Mouse (Mus musculus): ENCODE data around the gene Mapk7. TPM values are rescaled to one million over a fixed set of nuclear protein-coding genes. Genes with fewer than 3 reads are reported as not detected.

Gene Mapk7
- 10 to 100 TPM; 25.1 to 26.8 TPM for polyA plus RNA-seq (2017; shearing (Covaris generic))

DNA sequence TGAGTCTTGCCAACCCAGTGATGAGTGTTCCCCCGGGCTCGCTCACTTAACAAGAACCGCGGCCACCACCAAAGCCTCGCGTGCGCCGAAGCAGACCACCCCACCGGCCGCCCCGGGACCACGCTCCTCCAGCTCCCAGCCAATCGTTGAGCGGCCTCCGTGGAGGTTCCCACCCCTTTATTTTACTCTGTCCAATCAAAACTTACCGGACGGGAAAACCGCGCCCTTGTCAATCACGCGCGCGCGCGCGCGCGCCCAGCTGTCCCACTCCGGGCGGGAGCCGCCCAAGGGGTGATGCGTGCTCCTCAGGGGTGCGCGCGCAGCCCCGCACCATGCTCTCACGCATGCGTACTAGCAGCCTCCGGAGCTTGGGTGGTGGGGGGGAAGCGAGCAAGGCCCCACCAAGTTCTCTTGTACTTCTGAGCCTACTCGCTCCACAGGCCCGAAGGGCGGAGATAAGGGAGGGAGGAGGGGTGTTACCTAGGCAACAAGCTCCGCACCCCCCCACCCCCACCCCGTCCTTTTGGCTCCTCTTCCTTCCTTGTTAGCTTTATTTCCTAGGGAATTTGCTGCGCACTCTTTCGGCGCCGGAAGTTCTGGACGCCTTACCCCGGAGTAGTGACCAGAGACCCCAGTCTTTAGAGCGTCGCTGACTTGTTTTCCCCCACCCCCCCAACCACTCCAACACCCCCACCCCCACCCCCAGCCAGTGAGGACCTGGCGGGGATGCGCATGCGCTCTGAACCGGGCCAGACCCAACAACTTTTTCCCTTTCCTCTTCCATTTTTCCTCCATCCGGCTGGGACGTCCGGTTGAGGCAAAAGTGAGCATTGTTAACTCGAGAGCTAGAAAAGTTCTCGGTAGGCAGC, at the start of gene Mapk7:
Gene Mapk7, minus strand, starts transcription at position 278 of the 869 bp plus-strand sequence.

DNA sequence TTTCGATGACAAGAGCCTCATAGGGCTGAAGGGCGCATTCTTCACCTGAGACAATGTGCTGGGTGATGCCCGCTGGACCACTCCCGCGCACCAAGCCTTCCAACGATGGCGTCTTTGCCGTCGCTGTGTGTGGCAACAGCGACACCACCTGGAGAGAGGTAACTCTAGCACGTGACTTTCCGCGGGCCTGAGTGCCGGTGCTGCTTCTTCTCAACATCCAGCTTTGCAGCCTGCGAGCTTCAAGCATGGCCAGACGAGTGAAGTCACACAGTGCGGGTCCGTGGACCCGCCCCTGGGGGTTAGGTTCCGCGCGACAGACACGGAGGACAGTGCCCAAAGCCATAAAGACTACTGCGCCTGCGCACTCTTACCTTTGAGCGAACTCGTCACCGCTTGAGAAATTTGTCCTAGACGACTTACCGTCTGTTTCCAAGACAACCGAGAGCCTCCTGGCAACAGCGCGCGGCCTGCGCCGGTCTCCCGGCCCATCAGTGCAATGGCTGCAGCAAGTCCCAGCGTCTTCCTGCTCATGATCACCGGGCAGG, 10.6 kb upstream of the Mapk7 start, which contains the start of gene B9d1:
Gene B9d1, plus strand, starts transcription at position 432 of the 545 bp plus-strand sequence.

DNA sequence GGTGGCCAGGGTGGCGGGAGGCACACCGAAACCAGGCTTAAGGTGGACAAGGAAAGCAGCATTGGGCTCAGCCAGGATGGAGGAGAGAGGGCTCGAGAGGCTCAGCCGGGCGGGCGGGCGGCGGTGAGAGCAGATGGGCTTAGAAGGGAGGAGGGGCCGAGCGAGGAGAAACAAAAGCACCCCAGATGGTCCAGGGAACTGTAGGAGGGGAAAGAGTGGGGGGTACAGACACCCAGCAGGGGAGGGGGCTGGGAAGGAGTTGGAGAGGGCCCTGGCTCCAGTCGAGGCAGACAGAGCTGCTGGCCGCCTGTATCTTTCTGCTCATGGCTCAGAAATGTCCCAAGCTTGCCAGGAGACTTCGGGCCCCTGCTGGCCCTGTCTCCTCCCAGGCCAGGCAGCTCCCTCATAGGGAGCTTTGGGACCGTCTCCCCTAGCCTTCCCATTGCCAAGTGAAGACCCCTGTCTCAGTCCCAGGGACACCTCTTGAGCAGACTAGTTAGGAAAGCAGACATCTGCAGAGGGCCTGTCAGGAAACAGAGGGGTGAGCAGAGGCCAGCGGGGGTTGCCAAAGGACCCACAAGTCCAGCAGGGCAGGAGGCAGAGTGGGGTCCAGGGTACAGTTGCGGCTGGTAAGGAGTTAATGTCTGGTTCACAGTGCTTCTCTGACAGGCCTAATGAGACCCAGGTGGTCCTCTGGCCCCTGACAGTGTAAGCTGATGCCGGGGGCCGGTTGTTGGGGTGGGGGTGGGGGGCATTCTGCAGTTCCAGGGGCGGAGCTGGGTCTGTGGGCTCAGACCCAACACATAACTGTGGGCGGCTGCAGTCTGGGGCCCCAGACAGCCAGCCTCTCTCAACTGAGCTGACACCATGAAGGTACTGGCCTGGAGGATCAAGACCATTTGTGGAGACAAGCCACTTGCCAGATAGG, 9.3 kb downstream of the Mapk7 start, which contains the start of gene Mfap4:
Gene Mfap4, plus strand, starts transcription at position 819 of the 928 bp plus-strand sequence.

Other genes with a start within 250 kb of the Mapk7 start
- 10 to 100 TPM; 48.8 to 53.9 TPM for gene Aldh3a2, start 226.9 kb downstream of the Mapk7 start, polyA plus RNA-seq (2017; shearing (Covaris generic))
- gene Slc47a2, start 151.5 kb downstream of the Mapk7 start, polyA plus RNA-seq (2017; shearing (Covaris generic)), result under 1 TPM in 1 of 2 experiments, not detected in 1; 0.48 TPM
- under 1 TPM in 1 of 2 experiments, not detected in 1; 0.40 TPM for gene Slc47a1, start 116.1 kb downstream of the Mapk7 start, polyA plus RNA-seq (2017; shearing (Covaris generic))
- under 1 TPM in 1 of 2 experiments, not detected in 1; 0.23 TPM for gene Rnf112, start 40.3 kb downstream of the Mapk7 start, polyA plus RNA-seq (2017; shearing (Covaris generic))
- not detected for gene Mfap4, start 9.0 kb downstream of the Mapk7 start, polyA plus RNA-seq (2017; shearing (Covaris generic))
- gene B9d1, start 10.7 kb upstream of the Mapk7 start, polyA plus RNA-seq (2017; shearing (Covaris generic)), result 1 to 10 TPM; 1.0 to 4.0 TPM
- gene Epn2, start 85.3 kb upstream of the Mapk7 start, polyA plus RNA-seq (2017; shearing (Covaris generic)), result under 1 TPM; 0.66 to 0.70 TPM
- gene Grap, start 158.9 kb upstream of the Mapk7 start, polyA plus RNA-seq (2017; shearing (Covaris generic)), result 100 to 1,000 TPM; 326 to 331 TPM
- gene Fam83g, start 189.7 kb upstream of the Mapk7 start, polyA plus RNA-seq (2017; shearing (Covaris generic)), result 1 to 10 TPM in 1 of 2 experiments, under 1 TPM in 1; 0.54 to 2.7 TPM
- under 1 TPM; 0.12 to 0.49 TPM for gene Slc5a10, start 226.4 kb upstream of the Mapk7 start, polyA plus RNA-seq (2017; shearing (Covaris generic))